Mouse (Mus musculus) adrenal gland, adult 2 months (tissue): ENCODE measurements around the gene Tnpo1. TPM values are rescaled to one million over a fixed set of nuclear protein-coding genes. Genes with fewer than 3 reads are reported as not detected.

Source experiments
- DNase-seq: peaks from one replicate; pipeline ENCODE4 v3.0.0; 2021
- polyA plus RNA-seq: library from polyadenylated mRNA; depleted of rRNA; stranded (reverse); fragments of >200 nt; gene quantifications from 2 replicates; pipeline ENCODE4 v1.2.3, GENCODE M21; 2012
- total RNA-seq, 2 experiments: library from RNA; stranded (reverse); gene quantifications; 2 replicates each; pipeline ENCODE4 v1.2.3; 2021

Gene Tnpo1
- total and polyA plus RNA-seq, 3 experiments: 9.6 to 127 (median 126) TPM

DNA sequence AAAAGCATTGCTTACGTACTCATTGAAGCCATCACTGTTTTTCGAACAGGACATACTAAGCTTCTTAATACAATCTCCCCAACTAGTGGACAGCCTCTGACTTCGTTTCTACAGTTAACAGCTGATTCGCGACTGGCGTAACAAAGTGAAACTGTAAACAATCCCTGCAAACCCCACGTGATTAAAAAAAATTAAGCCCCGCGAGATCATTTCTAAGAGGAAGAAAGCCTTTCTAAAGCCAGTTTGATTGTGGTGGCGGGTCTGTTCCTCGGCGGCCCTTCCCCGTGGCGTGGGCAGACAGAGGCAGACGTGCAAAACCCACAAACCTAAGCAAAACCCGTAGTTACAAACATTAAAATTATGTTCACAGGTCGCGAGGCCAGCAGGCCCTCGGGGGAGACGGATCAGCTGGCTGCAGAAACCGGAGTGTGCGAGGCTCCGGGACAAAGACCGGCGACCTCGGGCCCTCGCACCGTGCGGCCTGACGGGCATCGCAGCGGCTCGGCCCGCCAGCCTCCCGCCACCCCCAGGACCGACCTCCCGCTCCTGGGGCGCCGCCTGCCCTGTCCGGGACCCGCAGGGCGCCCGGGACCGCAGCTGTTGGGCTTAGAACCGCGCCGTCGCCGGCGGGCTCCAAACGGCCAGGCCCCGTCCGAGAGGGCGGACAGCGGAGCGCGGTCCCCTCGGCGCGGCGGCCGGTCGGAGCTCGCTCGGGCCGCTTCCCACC lies 535 bp downstream of the Tnpo1 start:
- DNase-seq: peak; percentile 77

DNA sequence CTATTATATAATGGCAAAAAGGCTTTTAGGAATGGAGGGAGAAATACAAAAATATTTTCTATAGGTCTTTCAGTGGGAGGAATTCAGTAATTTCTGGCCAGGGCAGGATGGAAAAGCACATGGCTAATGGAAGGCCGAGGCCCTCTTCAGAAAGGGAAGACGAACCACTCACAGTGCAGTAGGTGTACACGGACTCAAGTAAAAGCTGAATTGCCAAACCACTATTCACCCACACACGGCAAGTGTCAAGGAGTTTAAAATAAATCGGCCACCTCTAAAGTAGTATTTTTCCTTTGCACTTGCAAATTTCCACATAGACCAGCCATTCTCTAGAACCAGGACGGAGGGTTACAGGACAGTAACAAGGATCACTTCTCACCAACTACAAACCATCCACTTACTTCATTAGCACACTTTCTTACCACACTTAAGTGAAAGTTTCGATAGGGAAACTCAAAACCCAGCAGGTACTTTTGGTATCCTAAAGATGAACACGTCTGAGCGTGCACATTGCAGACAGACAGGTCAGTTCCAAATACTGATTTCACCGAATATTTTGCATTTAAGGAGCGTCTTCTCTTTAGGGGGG lies 1.2 kb downstream of the Tnpo1 start:
- DNase-seq: no peak

DNA sequence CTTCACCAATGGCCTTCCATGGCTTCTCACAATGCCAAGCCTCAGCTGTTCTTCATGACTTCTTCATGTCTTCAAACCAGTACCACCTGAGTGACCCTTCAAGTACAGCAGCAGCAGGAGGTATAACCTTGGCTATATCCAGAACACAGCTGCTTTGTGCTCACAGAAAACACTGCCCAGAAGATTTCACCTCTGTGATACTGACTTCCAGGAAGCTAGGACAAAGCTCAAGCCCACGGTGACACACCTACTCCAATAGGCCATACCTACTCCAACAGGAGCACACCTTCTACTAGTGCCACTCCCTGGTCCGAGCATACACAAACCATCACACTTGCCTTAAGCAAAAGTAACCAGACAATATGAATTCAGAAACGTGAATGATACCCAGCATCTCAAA lies 3.4 kb downstream of the Tnpo1 start:
- DNase-seq: no peak

DNA sequence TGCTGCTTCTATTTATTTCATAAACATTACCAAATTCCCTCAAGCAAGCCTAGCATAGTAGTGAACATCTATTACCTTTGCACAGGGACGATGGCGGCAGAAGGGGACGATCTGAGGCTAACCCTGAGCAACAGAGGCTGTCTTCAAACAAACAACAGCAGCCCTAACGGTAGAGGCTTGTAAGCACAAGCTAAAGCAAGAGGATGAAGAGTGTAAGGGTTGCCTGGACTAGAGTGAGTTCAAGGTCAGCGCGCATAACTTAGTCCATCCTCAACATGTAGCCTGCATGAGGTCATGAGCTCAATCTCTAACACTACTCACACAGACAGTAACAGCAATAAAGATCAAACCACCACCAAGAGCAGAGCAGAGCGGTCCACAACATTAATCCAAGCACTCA lies 4.9 kb downstream of the Tnpo1 start:
- no peak for DNase-seq

DNA sequence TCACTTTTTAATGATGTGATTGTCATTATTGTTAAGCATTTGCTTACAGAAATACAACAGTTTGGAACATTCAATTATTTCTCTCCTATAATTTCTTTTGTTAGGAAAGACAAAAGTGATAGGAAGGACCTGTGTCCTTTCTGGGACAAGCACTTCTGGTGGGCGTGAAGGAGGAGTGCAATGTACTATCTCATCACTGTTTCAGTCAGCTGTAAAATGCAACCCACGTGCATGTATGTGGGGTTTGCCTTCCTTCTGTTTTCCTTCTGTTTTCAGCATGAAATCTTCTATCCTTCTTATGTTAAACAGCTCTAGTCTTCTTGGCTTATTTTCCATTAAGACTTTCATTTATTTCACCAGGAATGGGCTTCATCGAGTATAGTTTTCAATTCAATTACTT lies 5.9 kb downstream of the Tnpo1 start:
- no peak for DNase-seq

DNA sequence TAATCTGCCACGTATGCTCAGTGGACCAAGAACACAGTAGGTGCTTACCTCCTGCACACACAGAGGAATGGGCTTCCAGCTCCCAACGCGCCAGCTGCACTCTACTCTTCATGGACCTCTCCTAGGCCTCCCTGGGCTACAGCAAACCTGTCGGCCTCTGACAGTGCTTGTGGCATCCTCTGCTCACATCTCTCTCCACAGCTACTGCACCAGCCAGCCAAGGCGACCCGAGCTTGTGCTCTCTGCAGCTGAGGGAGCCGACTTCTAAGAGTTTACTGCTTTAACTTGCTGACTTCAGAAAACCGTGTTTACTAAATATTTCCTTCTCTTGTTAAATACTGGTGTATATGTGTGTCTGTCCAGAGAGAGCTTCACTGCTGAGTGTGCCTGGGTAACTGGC lies 6.5 kb downstream of the Tnpo1 start:
- no peak for DNase-seq

DNA sequence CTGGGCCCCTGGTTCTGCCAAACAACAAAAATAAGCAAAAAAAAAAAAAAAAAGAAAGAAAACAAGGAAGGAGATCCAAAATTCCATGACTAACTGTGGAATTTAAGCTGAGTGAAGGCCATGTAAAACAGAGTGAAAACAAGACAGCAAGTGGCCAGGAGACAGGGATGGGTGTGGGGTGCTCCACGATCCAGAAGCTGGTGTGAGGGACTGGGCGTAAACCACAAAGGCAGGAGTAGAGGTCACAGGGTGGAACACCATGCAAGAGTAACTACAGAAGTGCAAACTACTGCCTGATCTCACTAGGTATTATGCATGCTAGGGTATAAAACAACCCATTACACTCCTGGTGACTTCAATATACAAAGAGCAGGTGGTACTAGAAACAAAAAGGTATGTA lies 8.3 kb downstream of the Tnpo1 start:
- DNase-seq: no peak

DNA sequence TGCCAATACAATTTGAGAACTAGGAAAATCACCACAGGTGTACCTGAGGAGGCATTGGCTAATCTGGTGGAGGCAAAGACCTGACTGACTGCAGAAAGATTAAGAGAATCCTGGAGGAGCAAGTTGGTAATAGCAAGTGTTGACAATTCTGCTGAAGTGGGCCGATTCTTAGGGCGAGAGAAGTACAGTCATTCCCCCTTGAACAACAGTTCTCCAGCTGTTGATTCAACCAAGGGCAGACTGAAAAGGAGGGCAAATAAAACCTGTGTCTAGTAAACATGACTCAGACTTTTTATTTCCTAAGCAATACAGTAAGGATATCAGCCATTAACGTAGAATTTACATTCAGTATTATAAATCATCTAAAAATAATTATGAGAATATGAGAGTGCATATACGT lies 10.6 kb downstream of the Tnpo1 start:
- no peak for DNase-seq

DNA sequence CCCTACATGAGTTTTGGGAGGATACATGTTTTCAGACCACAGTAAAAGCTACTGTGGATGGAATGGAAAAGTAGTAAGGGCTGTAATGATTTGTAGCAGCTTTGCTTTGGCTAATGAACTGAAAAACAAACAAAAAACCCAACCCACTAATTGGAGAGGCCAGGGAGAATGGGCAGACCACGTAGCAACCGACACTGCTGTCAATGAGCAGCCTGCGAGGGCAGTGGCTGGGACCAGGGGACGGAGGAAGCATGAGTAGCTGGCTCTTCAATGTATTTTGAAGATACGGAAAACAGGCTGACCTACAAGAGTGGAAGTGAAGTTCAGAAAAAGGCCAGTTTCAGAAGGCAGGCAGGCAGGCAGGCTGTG lies 11.4 kb downstream of the Tnpo1 start:
- no peak for DNase-seq

DNA sequence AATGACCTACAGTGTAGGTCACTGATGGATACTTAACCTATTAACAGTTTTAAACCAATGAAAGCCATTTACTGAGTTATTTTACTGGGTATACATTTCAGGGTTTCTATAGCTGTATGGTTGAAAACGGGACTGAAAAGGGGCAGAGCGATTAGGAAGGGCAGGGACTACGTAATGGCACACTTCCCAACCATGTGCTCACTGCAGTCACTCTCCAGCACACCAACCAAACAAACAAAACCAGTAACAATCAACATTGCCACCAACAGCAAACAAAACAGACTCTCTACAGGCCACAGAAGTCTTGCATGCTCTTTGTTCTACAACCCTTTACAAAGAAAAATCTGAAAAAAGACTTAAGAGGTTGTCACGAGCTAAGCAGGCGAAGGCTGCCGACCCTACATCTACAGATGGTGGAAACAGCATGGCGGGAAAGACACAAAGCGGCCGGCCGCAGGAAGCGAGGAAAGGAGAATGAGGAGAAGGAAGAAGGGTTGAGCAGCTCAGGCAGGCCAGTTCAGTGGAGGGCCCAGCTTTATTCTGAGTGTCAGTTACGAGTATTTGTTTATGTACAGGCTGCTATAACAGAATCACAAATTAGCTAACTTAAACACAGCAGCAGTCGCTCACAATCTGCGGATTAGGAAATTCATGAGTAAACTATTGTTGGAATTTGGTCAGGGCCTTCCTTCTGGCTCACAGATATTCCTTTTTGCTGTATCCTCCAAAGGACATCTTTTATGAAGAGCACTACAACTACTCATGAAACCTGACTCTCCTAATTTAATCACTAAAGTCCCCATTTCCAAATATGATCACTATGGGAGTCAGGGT lies 12.0 kb downstream of the Tnpo1 start:
- DNase-seq: no peak

DNA sequence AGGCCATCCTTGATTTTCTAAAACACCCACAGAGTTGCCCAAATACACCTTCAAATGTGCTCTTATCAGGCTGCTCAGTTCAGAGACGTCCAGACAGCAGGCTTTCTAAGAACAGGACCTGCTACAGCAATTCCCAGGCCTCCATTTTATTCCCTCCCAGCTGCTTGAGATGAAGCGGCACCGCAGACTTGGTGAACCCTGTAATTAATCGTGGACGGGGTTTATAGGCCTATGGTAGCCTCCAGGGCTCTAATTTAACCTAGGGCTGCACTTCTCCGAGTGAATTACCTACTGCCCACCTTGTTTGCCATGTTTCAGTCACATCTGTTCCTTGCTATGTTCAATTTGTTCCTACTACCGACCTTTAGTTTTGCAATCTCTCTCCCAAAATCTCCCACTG lies 13.0 kb downstream of the Tnpo1 start:
- no peak for DNase-seq

DNA sequence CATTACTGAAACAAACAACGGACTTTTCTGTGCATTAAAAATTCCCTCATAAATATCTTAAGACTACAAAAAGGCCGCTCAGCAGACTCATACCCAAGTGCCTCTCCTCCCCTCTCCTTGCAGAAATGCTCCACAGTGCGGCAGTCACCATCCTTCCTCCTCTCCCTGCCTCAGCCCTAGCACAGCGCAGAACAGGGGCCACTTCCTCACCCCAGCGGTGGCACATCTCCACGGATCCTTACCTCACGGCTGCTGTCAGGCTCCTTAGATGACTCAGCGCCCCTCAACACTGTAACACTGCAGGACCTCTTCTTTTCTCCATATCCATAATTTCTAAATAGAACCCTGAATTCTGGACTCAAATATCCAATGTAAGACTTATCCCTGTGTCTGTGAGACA lies 13.6 kb downstream of the Tnpo1 start:
- DNase-seq: no peak

DNA sequence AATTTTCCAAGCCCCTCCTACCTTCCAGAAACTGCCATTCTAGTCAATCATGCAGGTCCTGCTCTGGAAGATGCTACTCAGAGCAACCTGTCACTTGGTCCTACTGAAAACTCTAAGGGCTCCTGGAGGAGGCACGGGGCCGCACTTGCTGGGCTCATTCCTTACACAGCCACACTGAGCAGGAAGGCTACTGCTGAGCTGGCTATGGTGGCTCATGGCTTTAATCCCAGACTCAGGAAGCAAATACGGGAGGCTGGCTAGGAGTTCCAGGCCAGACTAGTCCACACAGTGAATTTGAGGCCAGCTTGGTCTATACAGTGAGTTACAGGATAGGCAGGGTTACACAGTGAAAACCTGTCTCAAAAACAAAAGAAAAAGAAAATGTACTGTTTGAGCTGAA lies 15.4 kb downstream of the Tnpo1 start:
- DNase-seq: no peak

DNA sequence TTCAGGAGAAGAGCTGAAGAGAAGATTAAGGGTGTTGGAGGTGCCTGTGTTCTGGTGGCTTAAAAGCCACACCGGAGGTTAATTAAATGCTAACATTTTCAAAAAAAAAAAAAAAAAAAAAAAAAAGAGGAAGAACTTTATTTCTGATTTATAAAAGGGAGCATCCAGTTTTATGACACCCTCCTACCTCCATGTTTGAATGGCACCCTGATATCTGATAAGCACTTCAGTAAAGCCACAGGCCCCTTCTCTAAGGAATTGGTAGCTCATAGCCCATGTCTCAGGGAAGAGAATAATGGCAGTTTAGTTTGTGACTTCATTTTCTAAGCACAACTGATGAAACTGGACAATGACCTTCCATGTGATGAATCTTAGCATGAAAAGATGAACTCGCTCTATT lies 21.6 kb downstream of the Tnpo1 start:
- no peak for DNase-seq

DNA sequence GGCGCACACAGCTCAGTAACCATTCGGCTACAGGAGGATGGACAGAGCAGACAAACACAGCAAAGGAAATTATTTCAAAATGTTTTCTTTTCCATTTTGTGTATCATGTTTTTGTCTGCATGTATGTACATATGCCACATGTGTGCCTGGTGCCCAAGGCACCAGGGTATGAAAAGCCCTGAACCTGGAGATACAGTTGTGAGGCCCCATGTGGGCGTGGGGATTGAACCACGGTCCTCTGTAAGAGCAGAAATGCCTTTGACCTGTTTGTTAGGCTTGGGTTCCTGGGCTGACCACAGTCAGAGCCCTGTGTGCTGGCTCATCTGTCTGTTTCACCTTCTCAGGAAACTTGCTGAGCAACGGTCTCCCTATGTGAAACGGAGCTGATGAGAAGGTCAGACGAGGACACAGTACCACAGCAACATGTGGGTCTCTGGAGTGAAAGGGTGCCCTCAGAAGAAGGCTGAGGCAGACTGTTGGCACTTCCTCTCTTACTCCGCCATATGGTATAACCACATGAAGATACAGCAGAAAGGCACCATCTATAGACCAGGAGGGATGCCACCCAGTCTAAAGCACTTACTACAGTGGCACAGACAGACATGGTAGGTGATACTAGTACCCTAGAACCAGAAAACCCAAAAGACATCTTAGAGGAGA lies 23.7 kb downstream of the Tnpo1 start:
- no peak for DNase-seq

DNA sequence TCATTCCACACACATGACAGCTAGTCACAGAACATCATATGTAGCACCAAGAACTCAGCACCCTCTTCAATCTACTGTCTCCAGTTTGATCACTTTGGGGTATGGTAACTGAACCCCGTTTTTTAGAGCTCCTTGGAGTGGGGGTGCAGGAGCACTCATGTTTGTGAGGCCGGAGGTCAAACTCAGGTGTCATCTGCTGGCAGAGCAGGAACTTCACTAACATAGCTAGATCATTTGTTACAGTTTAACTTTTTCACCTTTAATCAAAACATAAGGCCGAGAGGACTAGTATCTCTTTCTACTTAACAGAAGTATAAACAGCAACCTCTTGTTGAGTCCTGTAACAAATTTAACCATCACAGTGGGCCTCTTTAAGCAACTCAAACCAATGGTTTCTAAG lies 26.6 kb downstream of the Tnpo1 start:
- no peak for DNase-seq

DNA sequence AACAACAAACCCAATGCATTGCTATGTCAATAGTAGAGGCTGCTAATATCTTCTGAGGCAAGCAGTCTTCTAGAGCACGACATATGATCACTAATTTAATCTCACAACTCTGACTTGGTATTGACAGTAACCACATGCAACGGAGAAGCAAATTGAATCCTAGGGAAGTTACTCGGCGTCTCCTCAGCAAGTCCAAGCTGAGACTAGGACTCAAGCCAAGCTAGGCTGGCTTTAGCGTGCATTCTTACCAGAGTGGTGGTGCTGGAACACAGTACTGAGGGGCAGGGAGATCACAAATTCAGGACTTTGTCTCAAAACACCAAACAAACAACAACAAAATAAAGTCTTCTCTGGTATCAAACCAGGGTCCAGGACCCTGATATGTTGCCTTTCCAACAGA lies 28.6 kb downstream of the Tnpo1 start:
- DNase-seq: no peak

DNA sequence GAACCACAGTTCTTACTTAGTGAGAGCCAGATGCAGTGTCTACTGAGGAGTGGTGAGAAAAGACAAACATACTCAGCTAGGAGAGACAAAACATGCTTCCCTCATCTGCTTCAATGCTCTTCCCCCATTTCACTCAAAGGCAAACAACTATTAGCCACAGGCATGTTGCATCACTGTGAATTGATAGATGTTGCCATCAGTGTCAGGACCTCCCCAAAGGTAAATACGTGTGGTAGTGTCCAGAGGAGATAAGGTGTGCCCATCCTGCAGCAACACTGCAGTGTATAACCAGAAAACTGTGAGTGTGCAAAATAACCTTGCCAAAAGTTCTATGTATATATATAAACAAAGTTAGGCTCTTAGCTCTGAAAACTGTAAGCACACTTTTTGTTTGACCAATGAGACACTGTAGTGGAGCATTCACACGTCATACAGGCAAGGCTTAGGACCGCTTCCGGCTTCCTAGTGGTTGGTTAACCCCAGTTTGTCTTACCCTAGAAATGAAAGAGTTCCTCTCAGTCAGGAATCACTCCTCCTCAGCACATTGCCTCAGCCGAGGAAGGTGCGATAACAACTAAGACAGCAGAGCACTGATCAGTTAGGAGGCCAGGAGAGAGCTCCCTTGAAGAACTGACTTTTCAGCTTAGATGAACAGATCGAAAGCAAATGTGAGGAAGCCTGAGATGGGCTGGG lies 29.6 kb downstream of the Tnpo1 start:
- DNase-seq: no peak

DNA sequence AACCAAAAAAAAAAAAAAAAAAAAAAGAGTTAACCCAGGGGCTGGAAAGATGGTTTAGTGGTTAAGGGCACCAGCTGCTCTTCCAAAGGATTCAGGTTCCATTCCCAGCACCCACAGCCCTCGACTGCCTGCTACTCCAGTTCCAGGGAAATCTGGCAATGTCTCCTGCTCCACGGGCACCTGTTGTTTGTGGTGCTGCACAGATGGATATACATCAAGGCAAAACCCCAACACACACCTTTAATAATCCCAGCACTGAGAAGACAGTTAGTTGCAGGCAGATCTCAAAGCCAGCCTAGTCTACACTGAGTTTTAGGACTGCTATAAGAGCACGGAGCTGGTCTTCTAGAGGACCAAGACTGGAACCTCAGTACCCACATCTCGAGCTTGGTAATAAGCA lies 30.2 kb downstream of the Tnpo1 start:
- no peak for DNase-seq

DNA sequence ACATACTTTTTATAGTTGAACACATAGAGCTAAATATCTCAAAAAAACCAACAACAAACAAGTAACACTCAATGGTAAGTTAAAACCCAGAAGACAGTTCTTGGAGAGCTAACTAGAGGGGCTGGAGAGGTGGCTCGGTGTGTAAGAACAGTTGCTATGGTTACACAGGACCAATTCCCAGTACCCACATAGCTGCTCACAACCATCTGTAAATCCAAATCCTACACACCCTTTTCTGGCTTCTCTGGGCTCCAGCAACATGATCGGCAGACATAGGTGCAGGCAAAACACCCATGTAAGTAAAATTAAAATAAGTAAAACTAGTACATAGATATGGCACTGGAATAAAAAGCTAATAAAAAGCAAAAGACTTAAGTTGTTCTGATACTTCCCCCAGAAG lies 31.3 kb downstream of the Tnpo1 start:
- DNase-seq: no peak

DNA sequence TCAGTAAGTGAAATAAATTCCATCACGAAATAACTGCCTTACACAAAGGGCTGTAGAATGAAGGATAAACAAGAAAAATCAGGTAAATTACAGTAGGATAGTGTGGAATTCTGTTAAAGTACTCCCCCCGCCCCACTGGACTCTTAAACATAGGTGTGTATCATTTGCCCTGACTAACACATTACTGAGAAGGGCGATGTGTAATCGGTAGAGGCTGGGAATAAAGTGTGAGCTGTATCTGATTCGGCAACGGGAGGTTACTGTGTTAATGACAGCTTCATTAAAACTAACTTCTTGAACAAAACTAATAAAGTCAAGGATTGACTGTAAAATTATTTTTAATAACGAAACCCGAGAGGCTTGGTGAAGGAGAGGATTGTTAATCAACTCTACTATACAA lies 34.7 kb downstream of the Tnpo1 start:
- no peak for DNase-seq

DNA sequence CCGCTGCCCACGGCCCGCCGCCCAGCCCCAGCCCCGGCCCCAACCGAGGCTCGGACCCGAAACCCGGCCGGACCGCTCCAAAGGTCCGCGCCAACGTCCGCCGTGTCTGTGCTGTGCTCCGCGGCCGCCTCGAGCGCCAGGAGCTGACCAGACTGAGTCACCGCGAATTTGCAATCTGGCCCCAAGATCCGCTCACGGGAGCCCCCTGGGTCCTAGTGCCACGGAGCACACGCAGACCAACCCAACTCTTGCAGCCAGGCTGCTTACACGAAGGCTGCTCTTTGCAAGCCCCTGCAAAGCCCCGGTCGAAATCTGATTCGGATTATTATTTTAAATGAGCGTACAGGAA lies 35.3 kb downstream of the Tnpo1 start:
- DNase-seq: peak; percentile 94
